Mouse (Mus musculus): ENCODE measurements around the gene Ankrd54.

DNA sequence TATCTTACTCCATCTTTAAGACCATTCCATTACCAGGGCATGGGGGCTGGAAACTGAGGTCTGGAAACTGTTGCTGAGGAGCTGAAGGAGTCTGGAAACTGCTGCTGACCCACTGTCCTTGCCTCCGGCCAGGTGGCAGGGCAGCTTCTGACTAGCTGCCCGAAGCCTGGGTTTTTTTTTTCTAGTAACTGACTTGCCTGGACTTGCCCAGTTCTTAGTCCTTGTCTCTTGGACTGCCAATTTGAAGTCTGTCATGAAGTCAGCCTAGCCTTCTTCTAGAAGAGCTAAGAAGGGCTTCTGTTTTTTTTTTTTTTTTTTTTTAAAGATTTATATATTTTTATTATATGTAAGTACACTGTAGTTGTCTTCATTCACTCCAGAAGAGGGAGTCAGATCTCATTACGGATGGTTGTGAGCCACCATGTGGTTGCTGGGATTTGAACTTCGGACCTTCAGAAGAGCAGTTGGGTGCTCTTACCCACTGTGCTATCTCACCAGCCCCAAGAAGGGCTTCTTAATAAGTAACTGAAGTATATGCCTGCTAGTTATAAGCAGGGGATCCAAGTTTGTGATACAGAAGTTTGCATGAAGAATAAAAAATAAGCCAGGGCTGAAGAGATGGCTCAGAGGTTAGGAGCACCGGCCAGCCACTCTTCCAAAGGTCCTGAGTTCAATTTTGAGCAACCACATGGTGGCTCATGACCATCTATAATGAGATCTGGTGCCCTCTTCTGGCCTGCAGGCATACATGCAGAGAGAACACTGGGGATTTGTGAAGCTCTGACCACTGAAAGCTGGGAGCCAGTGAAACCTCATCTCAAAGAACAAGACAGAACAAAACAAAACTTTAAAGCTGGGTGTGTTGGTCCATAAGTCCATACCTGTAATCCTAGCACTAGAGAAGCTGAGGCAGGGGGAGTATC, 8.7 kb upstream of the Ankrd54 start:
- TF ChIP-seq POLR2A (IDR thresholded peaks at IDR 0.05; ENCODE audit: low read depth, low read length), result peak; percentile 41; the same call in 1 of the 2 replicates
- TF ChIP-seq SMC3 (IDR thresholded peaks at IDR 0.05; ENCODE audit: low read depth, low read length), result peak; percentile 78
- no peak for TF ChIP-seq ZC3H11A (IDR thresholded peaks at IDR 0.05; ENCODE audit: low read depth, low read length)
- peak; percentile 35; the same call in 1 of the 2 replicates for TF ChIP-seq CHD2 (IDR thresholded peaks at IDR 0.05; ENCODE audit: low read length)
- no peak for TF ChIP-seq POLR2AphosphoS2 (IDR thresholded peaks at IDR 0.05; ENCODE audit: low read depth, low read length)
- peak; percentile 38 to 93; a peak in 3 of 4 replicates for TF ChIP-seq CTCF (conservative IDR thresholded peaks at IDR 0.05 in 1 of 2, IDR thresholded peaks at IDR 0.05 in 1 of 2; ENCODE audit: low read depth in 2 of 2, low read length in 2 of 2)
- no peak for TF ChIP-seq MAFK (IDR thresholded peaks at IDR 0.05; ENCODE audit: insufficient replicate concordance, low read length)
- TF ChIP-seq MYC (IDR thresholded peaks at IDR 0.05; ENCODE audit: low read depth, low read length), result peak; percentile 98
- no peak for TF ChIP-seq ZKSCAN1 (IDR thresholded peaks at IDR 0.05; ENCODE audit: borderline replicate concordance, low read depth, low read length)
- TF ChIP-seq USF1 (IDR thresholded peaks at IDR 0.05; ENCODE audit: low read depth, low read length), result no peak
- TF ChIP-seq UBTF (IDR thresholded peaks at IDR 0.05; ENCODE audit: low read depth, low read length), result 0 out of 2 replicates have a peak, but pooled peaks have one; percentile 33
